Mouse (Mus musculus) heart, adult 2 months (tissue): ENCODE results near the gene Casc1. TPM values are rescaled to one million over a fixed set of nuclear protein-coding genes. Genes with fewer than 3 reads are reported as not detected.
A peak's percentile ranks its signal among the peaks of the same experiment; 100 is the strongest.

Experiments used
- DNase-seq, 2 experiments: peaks; one replicate each; pipeline ENCODE4 v3.0.0; 2021
- H3K27ac ChIP-seq: fragments of 200-600 bp; 2 replicates; pipeline ENCODE4 v1.8.1; 2022
- H3K27me3 ChIP-seq: fragments of 200-500 bp; 2 replicates; pipeline ENCODE4 v1.6.1; 2012; ENCODE audit warnings: mild to moderate bottlenecking, low read length, inconsistent platforms, mixed read lengths; ENCODE audit not compliant: control insufficient read depth, insufficient read depth
- H3K36me3 ChIP-seq: fragments of 200-500 bp; 2 replicates; pipeline ENCODE4 v1.6.1; 2012; ENCODE audit warnings: low read length, inconsistent platforms; ENCODE audit not compliant: control insufficient read depth, insufficient read depth
- H3K4me1 ChIP-seq: fragments of 200-500 bp; 2 replicates; pipeline ENCODE4 v1.6.1; 2011; ENCODE audit warnings: low read length; ENCODE audit not compliant: control insufficient read depth, insufficient read depth
- H3K4me3 ChIP-seq: fragments of 200-600 bp; 2 replicates; pipeline ENCODE4 v1.8.1; 2022
- H3K79me2 ChIP-seq: fragments of 200-500 bp; replicated peaks from 2 replicates; pipeline ENCODE4 v1.6.1; 2012; ENCODE audit warnings: mild to moderate bottlenecking, inconsistent platforms, low read length, moderate library complexity, mixed read lengths; ENCODE audit not compliant: control insufficient read depth, insufficient read depth
- H3K9ac ChIP-seq: fragments of 200-500 bp; 2 replicates; pipeline ENCODE4 v1.6.1; 2012; ENCODE audit warnings: low read depth, mild to moderate bottlenecking, control low read depth, inconsistent platforms, low read length, mixed read lengths
- CTCF ChIP-seq: fragments of 200-600 bp; IDR thresholded peaks from 2 replicates; pipeline ENCODE4 v1.8.1; 2022; ENCODE audit warnings: antibody characterized with exemption, mild to moderate bottlenecking, moderate library complexity
- EP300 ChIP-seq: fragments of 200-500 bp; IDR thresholded peaks from 2 replicates; pipeline ENCODE4 v1.6.1; 2011; ENCODE audit warnings: low read depth, low read length, control low read depth; ENCODE audit not compliant: insufficient read depth
- POLR2A ChIP-seq: fragments of 200-500 bp; IDR thresholded peaks from 2 replicates; pipeline ENCODE4 v1.6.1; 2011; ENCODE audit warnings: mild to moderate bottlenecking, low read depth, low read length, control low read depth; ENCODE audit not compliant: insufficient read depth
- WGBS: fragments of 180-500 bp; shearing (Covaris S2); methylation state at CpG from one replicate; pipeline ENCODE4 v1.1.7; 2018; 5-methylcytosine and 5-hydroxymethylcytosine counted together
- intact Hi-C: fragments of 180-260 bp; cut with DNase I; formaldehyde crosslinking; loops from one replicate; pipeline ENCODE4 v1.15.1; 2025
- polyA plus RNA-seq: library from polyadenylated mRNA; depleted of rRNA; stranded (reverse); fragments of >200 nt; gene quantifications from 2 replicates; pipeline ENCODE4 v1.2.3, GENCODE M21; 2012
- total RNA-seq, 2 experiments: library from RNA; stranded (reverse); gene quantifications; 2 replicates each; pipeline ENCODE4 v1.2.3; 2021

Casc1 gene
- total and polyA plus RNA-seq, 3 experiments = 0.86 to 1.4 (median 0.98) TPM

- Histone ChIP-seq H3K9ac (peak overlapping the region; percentile 95), H3K4me3 (peak overlapping the region; percentile 85), H3K79me2 (no peaks in the 10 kb centered on the region), H3K27ac (peak overlapping the region; percentile 72), H3K4me1 (peaks cover 2% of the 10 kb centered on the region; the same call in 1 of the 2 replicates), H3K36me3 (no peaks in the 10 kb centered on the region; the same call in 1 of the 2 replicates), H3K27me3 (no peaks in the 10 kb centered on the region)
- WGBS = under 1% methylated on average over 84 of the region's 124 CpGs
- TF ChIP-seq EP300 (no peak), CTCF (no peak), POLR2A (no peak)
- intact Hi-C loops = loop anchor here (1.0 to 10.0 kb wide), 3 partner anchors 39 to 505 kb away; partner anchors contain the start of genes Casc1 and Etfrf1
- peak; percentile 77 to 79 for DNase-seq
Observed at GRCm38 (mm10) chr6:145249291-145250184, 38.7 kb upstream of the Casc1 start.

- no peak for DNase-seq
- TF ChIP-seq EP300 = no peak
- TF ChIP-seq CTCF = no peak
- no peak for TF ChIP-seq POLR2A
- Histone ChIP-seq H3K79me2 (no peaks in the 10 kb centered on the region; the same call in 1 of the 2 replicates), H3K36me3 (peaks cover 2% of the 10 kb centered on the region), H3K27me3 (no peaks in the 10 kb centered on the region), H3K4me1 (peaks cover 2% of the 10 kb centered on the region; the same call in 1 of the 2 replicates), H3K4me3 (no peak overlapping the region), H3K9ac (no peak overlapping the region), H3K27ac (no peak overlapping the region)
- 61% methylated on average over 3 of the region's 3 CpGs for WGBS
- intact Hi-C loops = loop anchor here (2.0 to 10.0 kb wide), 2 partner anchors 37 to 507 kb away; partner anchors contain the start of genes Casc1 and Etfrf1
Observed at GRCm38 (mm10) chr6:145247886-145248285, 37.1 kb upstream of the Casc1 start.

- H3K79me2 ChIP-seq = no peaks in the 10 kb centered on the region; the same call in 1 of the 2 replicates
- H3K27ac ChIP-seq = no peak overlapping the region
- intact Hi-C loops = loop anchor here (10.0 kb wide), 1 partner anchor 508 kb away; no protein-coding TSS in a partner anchor
- no peaks in the 10 kb centered on the region for H3K27me3 ChIP-seq
- H3K4me3 ChIP-seq = no peak overlapping the region
- peaks cover 4% of the 10 kb centered on the region; the same call in 1 of the 2 replicates for H3K4me1 ChIP-seq
- 77% methylated on average over 5 of the region's 5 CpGs for WGBS
- no peak for TF ChIP-seq EP300
- TF ChIP-seq POLR2A = no peak
- TF ChIP-seq CTCF = no peak
- H3K9ac ChIP-seq = no peak overlapping the region
- H3K36me3 ChIP-seq = peaks cover 2% of the 10 kb centered on the region
- DNase-seq = no peak
Observed at GRCm38 (mm10) chr6:145246841-145247240, 36.0 kb upstream of the Casc1 start.

- H3K27ac ChIP-seq = no peak overlapping the region
- 3% methylated on average over 1 of the region's 1 CpGs for WGBS
- no peak for DNase-seq
- intact Hi-C loops = loop anchor here (1.0 to 10.0 kb wide), 2 partner anchors 100 to 512 kb away; no protein-coding TSS in a partner anchor
- H3K4me1 ChIP-seq = peaks cover 1% of the 10 kb centered on the region; the same call in 1 of the 2 replicates
- no peak overlapping the region for H3K9ac ChIP-seq
- H3K36me3 ChIP-seq = peaks cover 2% of the 10 kb centered on the region
- TF ChIP-seq CTCF (peak; percentile 84), EP300 (no peak), POLR2A (no peak)
- no peak overlapping the region for H3K4me3 ChIP-seq
- no peaks in the 10 kb centered on the region for H3K27me3 ChIP-seq
- H3K79me2 ChIP-seq = peaks cover 2% of the 10 kb centered on the region
Observed at GRCm38 (mm10) chr6:145242521-145242920, 31.7 kb upstream of the Casc1 start.

GRCm38 (mm10) chr6:145240285-145240684 lies 29.5 kb upstream of the Casc1 start:
- 77% methylated on average over 6 of the region's 6 CpGs for WGBS
- Histone ChIP-seq H3K4me1 (peaks cover 1% of the 10 kb centered on the region; the same call in 1 of the 2 replicates), H3K79me2 (peaks cover 4% of the 10 kb centered on the region), H3K36me3 (peaks cover 4% of the 10 kb centered on the region), H3K4me3 (no peak overlapping the region), H3K9ac (no peak overlapping the region), H3K27me3 (no peaks in the 10 kb centered on the region), H3K27ac (no peak overlapping the region)
- TF ChIP-seq EP300 (no peak), CTCF (no peak), POLR2A (no peak)
- DNase-seq = no peak
- intact Hi-C loops = loop anchor here (10.0 kb wide), 1 partner anchor 515 kb away; no protein-coding TSS in a partner anchor

- peaks cover 6% of the 10 kb centered on the region for H3K36me3 ChIP-seq
- 48% methylated on average over 4 of the region's 4 CpGs for WGBS
- no peak overlapping the region for H3K4me3 ChIP-seq
- TF ChIP-seq CTCF (no peak), EP300 (no peak), POLR2A (no peak)
- DNase-seq = no peak
- H3K9ac ChIP-seq = no peak overlapping the region
- intact Hi-C loops = no loop called here
- no peaks in the 10 kb centered on the region; the same call in 1 of the 2 replicates for H3K4me1 ChIP-seq
- no peak overlapping the region for H3K27ac ChIP-seq
- H3K79me2 ChIP-seq = peaks cover 4% of the 10 kb centered on the region
- H3K27me3 ChIP-seq = no peaks in the 10 kb centered on the region
Observed at GRCm38 (mm10) chr6:145237148-145237547, 26.3 kb upstream of the Casc1 start.
